Mouse (Mus musculus) MEL (cell line): ENCODE data around the gene Gm11444.

Experiments
- CTCF ChIP-seq, 3 experiments: IDR thresholded peaks in 2 of 3; conservative IDR thresholded peaks in 1 of 3; 2 replicates each; pipeline ENCODE4 v1.5.1; 2011 to 2012; ENCODE audit warnings: low read length in 3 of 3, low read depth in 2 of 3, mild to moderate bottlenecking in 2 of 3, improper control_type of control experiment in 1 of 3, inconsistent platforms in 1 of 3, mixed read lengths in 1 of 3, moderate library complexity in 1 of 3; ENCODE audit not compliant: control insufficient read depth in 1 of 3, insufficient read depth in 1 of 3, poor library complexity in 1 of 3, severe bottlenecking in 1 of 3
- MXI1 ChIP-seq: IDR thresholded peaks from 2 replicates; pipeline ENCODE4 v1.6.1; 2011; ENCODE audit warnings: mild to moderate bottlenecking, low read depth, low read length, improper control_type of control experiment
- MYC ChIP-seq: IDR thresholded peaks from 2 replicates; pipeline ENCODE4 v1.6.1; 2011; ENCODE audit warnings: low read depth, mild to moderate bottlenecking, low read length, improper control_type of control experiment, moderate library complexity
- SMC3 ChIP-seq: IDR thresholded peaks from 2 replicates; pipeline ENCODE4 v1.6.1; 2011; ENCODE audit warnings: low read depth, low read length, improper control_type of control experiment

DNA sequence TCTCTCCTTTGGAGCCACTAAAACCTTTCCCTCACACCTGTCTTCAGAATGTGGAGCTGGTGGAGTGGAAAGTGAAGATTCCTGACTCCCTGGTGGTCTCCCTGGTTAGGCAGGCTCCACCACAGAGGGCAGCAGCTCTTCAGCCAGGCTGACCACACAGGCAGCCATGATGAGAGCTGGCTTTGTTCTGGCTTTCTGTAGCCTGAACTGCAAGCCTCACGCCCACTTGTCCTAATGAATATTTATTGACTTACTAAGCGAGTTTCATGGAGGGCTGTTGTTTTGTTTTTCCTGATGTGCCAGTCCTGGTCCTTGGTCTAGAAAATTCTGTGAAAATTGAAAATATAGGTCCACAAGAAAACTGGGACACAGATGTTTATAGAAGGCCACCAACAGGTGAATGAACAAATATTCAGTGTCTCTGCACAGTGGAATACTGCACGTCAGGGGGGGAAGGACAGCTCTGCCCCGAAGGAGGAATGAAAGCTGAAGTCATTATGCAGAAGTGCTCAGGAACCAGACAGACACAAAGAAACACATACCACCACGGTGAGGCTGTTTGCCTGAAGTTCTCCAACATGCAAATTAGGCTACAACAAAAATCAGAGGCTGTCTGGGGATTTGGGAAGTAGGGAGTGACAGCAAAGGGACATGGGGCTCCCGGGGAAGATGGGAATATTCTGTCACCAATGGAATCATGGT, 8.0 kb upstream of the Gm11444 start:
- TF ChIP-seq SMC3 (no peak), MYC (no peak), CTCF (IDR thresholded peaks at IDR 0.05 in 2 of 3, conservative IDR thresholded peaks at IDR 0.05 in 1 of 3; ENCODE audit: control insufficient read depth in 1 of 3, insufficient read depth in 1 of 3, low read depth in 2 of 3, low read length in 3 of 3, poor library complexity in 1 of 3, severe bottlenecking in 1 of 3) (no peak), MXI1 (no peak)
